Mouse (Mus musculus): ENCODE data around the gene Mfsd6l. TPM values are rescaled to one million over a fixed set of nuclear protein-coding genes. Genes with fewer than 3 reads are reported as not detected.

Gene Mfsd6l
- polyA plus RNA-seq, 1 experiment from 2014 or later, result not detected

DNA sequence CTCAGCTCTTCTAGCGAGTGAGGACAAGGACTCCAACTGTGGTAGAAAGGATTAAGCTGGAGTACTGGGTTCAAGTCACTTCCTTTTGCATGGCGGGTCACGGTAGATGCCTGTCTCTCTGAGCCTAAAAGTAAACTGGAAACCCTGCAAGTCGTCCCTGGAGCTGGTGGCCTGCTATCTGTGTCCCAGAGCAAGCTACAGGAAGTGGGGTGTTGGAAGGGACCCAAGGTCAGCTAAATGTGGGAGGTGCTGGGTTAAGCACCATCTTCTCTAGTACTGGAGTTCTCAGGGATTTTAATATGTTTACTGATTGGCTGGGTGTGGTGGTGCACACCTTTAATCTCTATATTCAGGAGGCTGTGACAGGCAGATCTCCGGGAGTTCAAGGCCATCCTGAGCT, 23.2 kb upstream of the Mfsd6l start:
- Histone ChIP-seq H3K27me3 (replicated peaks) (no peaks in the 10 kb centered on the region), H3K4me3 (replicated peaks) (no peak overlapping the region), H3K36me3 (no peaks in the 10 kb centered on the region), H3K9me3 (replicated peaks) (no peaks in the 10 kb centered on the region), H3K4me1 (no peaks in the 10 kb centered on the region), H3K9ac (replicated peaks) (no peak overlapping the region), H3K4me2 (no peak overlapping the region), H3K27ac (replicated peaks) (no peak overlapping the region)
- ATAC-seq (ENCODE audit: low FRiP score), result no peak
- WGBS, result 74% methylated on average over 5 of the region's 5 CpGs

DNA sequence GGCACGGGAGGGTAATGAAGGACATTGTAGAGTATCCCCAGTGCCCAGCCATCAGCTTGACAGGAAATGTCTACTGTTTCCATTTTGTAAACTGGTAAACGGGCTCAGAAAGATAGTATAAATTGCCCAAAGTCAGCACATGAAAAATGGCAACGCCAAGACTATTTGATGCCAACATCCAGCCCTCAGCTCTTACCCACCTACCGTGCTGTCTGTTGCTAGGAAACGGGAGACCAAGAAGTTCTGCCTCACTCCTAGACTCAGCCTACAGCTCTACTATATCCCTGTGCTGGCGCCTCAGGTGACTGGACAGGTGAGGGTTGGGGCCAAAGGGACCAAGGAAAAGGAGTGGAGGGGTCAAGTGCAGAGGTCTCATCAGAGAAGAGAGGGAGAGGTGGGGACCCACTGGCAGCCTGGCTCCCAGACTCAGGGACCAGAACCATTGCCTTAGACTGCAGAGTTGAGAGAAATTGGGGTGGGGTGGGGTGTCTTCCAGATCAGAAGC, 22.0 kb upstream of the Mfsd6l start:
- Histone ChIP-seq H3K9ac (replicated peaks) (no peak overlapping the region), H3K27ac (replicated peaks) (no peak overlapping the region), H3K27me3 (replicated peaks) (no peaks in the 10 kb centered on the region), H3K4me3 (replicated peaks) (no peak overlapping the region), H3K36me3 (no peaks in the 10 kb centered on the region), H3K4me2 (no peak overlapping the region), H3K9me3 (replicated peaks) (no peaks in the 10 kb centered on the region), H3K4me1 (no peaks in the 10 kb centered on the region)
- no peak for ATAC-seq (ENCODE audit: low FRiP score)
- 85% methylated on average over 6 of the region's 6 CpGs for WGBS

DNA sequence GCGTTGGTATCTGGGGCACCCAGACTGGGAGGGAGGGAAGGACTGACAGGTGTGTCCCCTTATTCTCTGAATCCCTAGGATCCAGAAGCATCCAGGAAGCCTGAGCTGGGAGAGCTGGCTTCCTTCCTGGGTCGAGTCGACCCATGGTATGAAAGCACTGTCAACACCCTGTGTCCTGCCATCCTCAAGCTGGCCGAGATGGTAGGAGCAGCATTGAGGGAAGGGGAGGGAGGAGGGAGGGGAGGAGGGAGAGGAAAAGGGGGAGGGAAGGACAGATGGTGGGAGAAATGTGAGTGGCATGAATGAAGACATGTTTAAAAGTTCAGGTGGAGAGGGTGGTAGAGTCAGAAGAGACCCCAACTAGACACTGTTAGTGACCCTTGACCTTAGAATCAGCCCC, 20.0 kb upstream of the Mfsd6l start:
- H3K4me1 ChIP-seq, result no peaks in the 10 kb centered on the region
- no peak overlapping the region for H3K4me3 ChIP-seq (replicated peaks)
- no peak overlapping the region for H3K4me2 ChIP-seq
- H3K9me3 ChIP-seq (replicated peaks), result no peaks in the 10 kb centered on the region
- no peaks in the 10 kb centered on the region for H3K36me3 ChIP-seq
- no peak for ATAC-seq (ENCODE audit: low FRiP score)
- WGBS, result 81% methylated on average over 4 of the region's 4 CpGs
- H3K27ac ChIP-seq (replicated peaks), result no peak overlapping the region
- no peak overlapping the region for H3K9ac ChIP-seq (replicated peaks)
- no peaks in the 10 kb centered on the region for H3K27me3 ChIP-seq (replicated peaks)

DNA sequence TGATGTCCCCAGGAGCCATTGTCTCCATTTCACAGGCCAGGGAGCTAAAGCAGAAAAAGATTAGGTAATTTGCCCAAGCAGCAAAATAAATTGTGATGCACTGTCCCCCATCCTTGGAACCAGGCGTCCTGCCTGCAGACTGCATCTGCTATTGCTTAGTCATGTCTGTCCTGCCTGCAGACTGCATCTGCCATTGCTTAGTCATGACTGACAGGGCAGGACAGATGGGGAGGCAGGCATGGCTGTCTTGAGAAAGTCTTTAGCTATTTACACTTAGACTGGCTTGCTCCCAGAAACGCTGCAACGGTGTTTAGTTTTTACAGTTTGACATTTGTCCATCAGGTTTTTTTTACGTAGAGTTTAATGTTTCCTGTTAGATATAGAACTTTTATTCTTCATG, 19.5 kb upstream of the Mfsd6l start:
- 54% methylated on average over 4 of the region's 4 CpGs for WGBS
- Histone ChIP-seq H3K9ac (replicated peaks) (no peak overlapping the region), H3K4me2 (no peak overlapping the region), H3K27ac (replicated peaks) (no peak overlapping the region), H3K4me3 (replicated peaks) (no peak overlapping the region), H3K27me3 (replicated peaks) (no peaks in the 10 kb centered on the region), H3K4me1 (no peaks in the 10 kb centered on the region), H3K36me3 (no peaks in the 10 kb centered on the region), H3K9me3 (replicated peaks) (no peaks in the 10 kb centered on the region)
- no peak for ATAC-seq (ENCODE audit: low FRiP score)

DNA sequence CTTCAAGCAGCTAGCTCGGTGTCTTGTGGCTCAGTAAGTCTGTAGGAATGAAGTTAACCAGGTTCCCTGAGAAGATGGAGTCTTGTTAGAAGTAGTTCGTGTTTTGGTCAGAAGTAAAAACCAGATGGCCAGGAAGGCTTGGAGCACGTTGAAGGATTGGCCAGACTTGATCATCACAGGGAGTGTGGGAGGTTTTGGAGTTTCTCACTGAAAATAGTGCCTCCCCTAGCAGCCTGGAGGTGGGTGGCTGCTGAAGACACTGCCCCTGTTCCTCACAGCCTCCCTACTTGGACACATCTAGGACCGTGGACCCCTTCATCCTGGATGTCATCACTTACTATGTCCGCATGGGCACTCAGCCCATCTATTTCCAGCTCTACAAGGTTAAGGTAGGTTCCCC, 16.4 kb upstream of the Mfsd6l start:
- WGBS, result 69% methylated on average over 5 of the region's 5 CpGs
- H3K4me2 ChIP-seq, result no peak overlapping the region
- ATAC-seq (ENCODE audit: low FRiP score), result no peak
- no peaks in the 10 kb centered on the region for H3K36me3 ChIP-seq
- no peaks in the 10 kb centered on the region for H3K9me3 ChIP-seq (replicated peaks)
- no peak overlapping the region for H3K4me3 ChIP-seq (replicated peaks)
- 0 out of 2 replicates have a peak, but pooled peaks cover under 1% of the 10 kb centered on the region for H3K4me1 ChIP-seq
- H3K27me3 ChIP-seq (replicated peaks), result no peaks in the 10 kb centered on the region
- no peak overlapping the region for H3K27ac ChIP-seq (replicated peaks)
- H3K9ac ChIP-seq (replicated peaks), result no peak overlapping the region

DNA sequence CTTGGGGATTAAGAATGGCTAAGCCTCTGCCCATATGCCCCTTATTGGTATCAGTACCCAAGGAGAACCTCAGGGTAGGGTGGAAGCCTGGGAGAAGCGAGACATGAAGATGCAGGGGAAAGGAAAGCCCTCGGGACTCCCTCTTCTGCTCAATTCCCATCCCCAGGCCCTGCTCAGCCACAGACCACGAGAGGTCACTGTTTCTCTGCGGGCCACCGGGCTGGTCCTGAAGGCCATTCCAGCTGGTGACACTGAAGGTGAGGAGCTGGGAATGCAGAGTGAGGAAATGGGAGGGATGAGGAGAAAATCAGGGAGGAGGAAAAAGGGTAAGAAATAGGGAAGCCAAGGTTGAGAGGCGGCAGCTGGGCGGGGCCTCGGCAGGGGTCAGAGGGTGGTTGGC, 11.4 kb upstream of the Mfsd6l start:
- WGBS, result 13% methylated on average over 8 of the region's 8 CpGs
- H3K4me3 ChIP-seq (replicated peaks), result no peak overlapping the region
- 0 out of 2 replicates have a peak, but pooled peaks cover 6% of the 10 kb centered on the region for H3K4me1 ChIP-seq
- H3K9ac ChIP-seq (replicated peaks), result no peak overlapping the region
- no peaks in the 10 kb centered on the region for H3K36me3 ChIP-seq
- H3K27ac ChIP-seq (replicated peaks), result no peak overlapping the region
- no peaks in the 10 kb centered on the region for H3K27me3 ChIP-seq (replicated peaks)
- H3K9me3 ChIP-seq (replicated peaks), result no peaks in the 10 kb centered on the region
- ATAC-seq (ENCODE audit: low FRiP score), result no peak
- H3K4me2 ChIP-seq, result no peak overlapping the region

DNA sequence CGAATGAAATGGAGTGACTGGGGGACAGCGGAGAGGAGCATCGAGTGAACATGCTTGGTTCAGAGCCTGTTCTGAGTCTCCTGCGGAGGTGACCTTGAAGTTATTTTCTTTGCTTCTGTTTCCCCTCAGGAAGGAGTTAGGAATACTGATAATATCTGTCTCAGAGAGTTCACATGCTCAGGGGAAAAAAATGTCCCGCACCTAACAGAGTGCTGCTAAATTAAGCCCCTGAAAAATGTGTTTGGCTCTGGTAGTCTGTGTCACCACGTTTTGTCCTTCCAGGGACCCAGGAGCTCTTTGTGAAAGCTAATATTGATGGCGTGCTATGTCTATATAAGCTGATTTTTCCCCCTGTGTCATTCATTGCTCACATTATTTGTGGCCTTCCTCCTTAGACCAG, 10.8 kb upstream of the Mfsd6l start:
- whole genome bisulfite sequencing, result 61% methylated on average over 7 of the region's 7 CpGs
- Histone ChIP-seq H3K4me2 (no peak overlapping the region), H3K9ac (replicated peaks) (no peak overlapping the region), H3K36me3 (no peaks in the 10 kb centered on the region), H3K4me1 (0 out of 2 replicates have a peak, but pooled peaks cover 6% of the 10 kb centered on the region), H3K27ac (replicated peaks) (no peak overlapping the region), H3K4me3 (replicated peaks) (no peak overlapping the region), H3K9me3 (replicated peaks) (no peaks in the 10 kb centered on the region), H3K27me3 (replicated peaks) (no peaks in the 10 kb centered on the region)
- no peak for ATAC-seq (ENCODE audit: low FRiP score)

DNA sequence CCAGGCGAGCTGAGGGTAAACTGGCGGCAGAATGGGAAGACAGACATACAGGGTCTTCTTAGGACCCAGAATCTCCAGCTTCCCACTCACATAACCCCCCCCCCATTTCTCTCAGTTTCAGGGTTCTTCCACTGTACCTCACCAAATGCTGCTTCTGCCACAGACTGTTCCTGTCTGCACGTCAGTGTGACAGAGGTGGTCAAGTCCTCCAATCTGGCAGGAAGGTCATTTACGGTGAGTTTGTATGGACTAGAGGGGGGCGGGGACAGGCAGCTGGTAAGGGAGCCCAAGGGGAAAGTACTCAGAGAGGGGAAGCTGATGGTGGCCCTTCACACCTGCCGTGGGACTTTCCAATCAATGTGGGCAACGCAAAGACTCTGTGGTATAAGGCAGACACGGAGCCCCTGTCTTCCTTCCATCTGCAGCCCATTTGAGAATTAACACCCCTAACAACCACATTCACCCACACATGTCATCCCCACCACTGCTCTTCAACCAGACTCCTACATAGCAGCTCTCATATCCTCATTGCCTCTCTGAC, 10.2 kb upstream of the Mfsd6l start:
- WGBS, result 86% methylated on average over 8 of the region's 8 CpGs
- Histone ChIP-seq H3K27ac (replicated peaks) (no peak overlapping the region), H3K36me3 (no peaks in the 10 kb centered on the region), H3K4me1 (0 out of 2 replicates have a peak, but pooled peaks cover 6% of the 10 kb centered on the region), H3K4me2 (no peak overlapping the region), H3K27me3 (replicated peaks) (no peaks in the 10 kb centered on the region), H3K9me3 (replicated peaks) (no peaks in the 10 kb centered on the region), H3K4me3 (replicated peaks) (no peak overlapping the region), H3K9ac (replicated peaks) (no peak overlapping the region)
- no peak for ATAC-seq (ENCODE audit: low FRiP score)

DNA sequence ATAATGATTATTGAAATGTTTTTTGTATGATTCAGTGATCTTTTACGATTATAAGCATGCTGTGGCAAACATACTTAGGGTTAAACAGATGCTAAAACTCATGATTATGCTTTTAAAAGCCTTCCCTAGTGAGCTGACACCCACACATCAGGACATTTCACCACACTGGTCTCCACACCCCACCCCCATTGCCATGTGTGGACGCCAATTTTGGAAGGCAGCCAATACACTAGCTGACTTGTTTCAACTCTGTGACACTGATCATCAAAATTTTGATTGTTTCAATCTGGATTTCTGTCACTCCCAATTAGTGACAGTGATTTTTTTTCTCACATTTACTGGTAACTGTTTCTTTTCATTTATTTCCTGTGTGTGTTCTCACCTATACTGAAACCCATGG, 8.5 kb upstream of the Mfsd6l start:
- Histone ChIP-seq H3K4me1 (0 out of 2 replicates have a peak, but pooled peaks cover 6% of the 10 kb centered on the region), H3K4me2 (no peak overlapping the region), H3K27ac (replicated peaks) (no peak overlapping the region), H3K9me3 (replicated peaks) (no peaks in the 10 kb centered on the region), H3K9ac (replicated peaks) (no peak overlapping the region), H3K27me3 (replicated peaks) (no peaks in the 10 kb centered on the region), H3K4me3 (replicated peaks) (no peak overlapping the region), H3K36me3 (no peaks in the 10 kb centered on the region)
- 64% methylated on average over 2 of the region's 2 CpGs for WGBS
- ATAC-seq (ENCODE audit: low FRiP score), result no peak

DNA sequence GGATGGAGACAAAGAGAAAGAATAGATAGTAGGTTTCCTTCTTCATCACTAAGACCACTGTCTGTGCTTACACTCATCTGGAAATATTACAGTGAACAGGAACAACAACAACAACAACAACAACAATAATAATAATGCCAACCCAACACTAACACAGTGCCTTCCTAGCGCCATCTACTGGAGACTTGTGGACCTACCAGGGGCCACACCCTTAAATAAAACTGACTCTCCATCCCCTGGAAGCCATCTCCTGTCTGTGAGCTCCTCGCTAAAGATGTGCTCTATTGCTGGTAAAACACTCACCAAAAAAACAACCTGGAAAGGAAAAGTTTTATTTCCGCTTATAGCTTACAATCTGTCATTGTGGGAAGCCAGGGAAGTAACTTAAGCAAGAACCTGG, 6.4 kb upstream of the Mfsd6l start:
- no peaks in the 10 kb centered on the region for H3K27me3 ChIP-seq (replicated peaks)
- 53% methylated on average over 3 of the region's 3 CpGs for WGBS
- H3K4me3 ChIP-seq (replicated peaks), result no peak overlapping the region
- H3K4me2 ChIP-seq, result no peak overlapping the region
- 0 out of 2 replicates have a peak, but pooled peaks cover 6% of the 10 kb centered on the region for H3K4me1 ChIP-seq
- H3K9me3 ChIP-seq (replicated peaks), result no peaks in the 10 kb centered on the region
- H3K9ac ChIP-seq (replicated peaks), result no peak overlapping the region
- H3K27ac ChIP-seq (replicated peaks), result no peak overlapping the region
- no peak for ATAC-seq (ENCODE audit: low FRiP score)
- H3K36me3 ChIP-seq, result no peaks in the 10 kb centered on the region

DNA sequence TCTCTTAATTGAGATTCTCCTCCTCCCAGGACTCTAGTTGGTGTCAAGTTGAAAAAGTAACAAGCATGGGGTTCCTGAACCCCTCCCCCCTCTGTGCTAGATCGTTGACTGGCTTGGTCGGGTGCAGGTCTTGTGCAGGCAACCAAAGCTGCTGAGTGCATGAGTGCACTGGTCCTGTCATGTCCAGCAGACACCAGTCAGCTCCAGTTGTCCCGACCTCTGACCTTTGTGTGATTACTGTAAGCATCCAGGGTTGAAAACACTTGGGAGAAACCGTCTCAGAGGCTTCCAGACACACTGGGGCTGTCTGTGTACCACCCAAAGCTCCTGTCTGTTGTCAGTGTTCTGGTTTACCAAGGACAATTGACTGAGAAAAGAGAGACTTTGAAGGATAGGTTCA, 5.6 kb upstream of the Mfsd6l start:
- H3K4me3 ChIP-seq (replicated peaks), result no peak overlapping the region
- no peak overlapping the region for H3K9ac ChIP-seq (replicated peaks)
- H3K4me1 ChIP-seq, result no peaks in the 10 kb centered on the region
- no peak for ATAC-seq (ENCODE audit: low FRiP score)
- no peaks in the 10 kb centered on the region for H3K9me3 ChIP-seq (replicated peaks)
- no peak overlapping the region for H3K27ac ChIP-seq (replicated peaks)
- H3K36me3 ChIP-seq, result no peaks in the 10 kb centered on the region
- no peaks in the 10 kb centered on the region for H3K27me3 ChIP-seq (replicated peaks)
- H3K4me2 ChIP-seq, result no peak overlapping the region
- WGBS, result 67% methylated on average over 4 of the region's 4 CpGs

DNA sequence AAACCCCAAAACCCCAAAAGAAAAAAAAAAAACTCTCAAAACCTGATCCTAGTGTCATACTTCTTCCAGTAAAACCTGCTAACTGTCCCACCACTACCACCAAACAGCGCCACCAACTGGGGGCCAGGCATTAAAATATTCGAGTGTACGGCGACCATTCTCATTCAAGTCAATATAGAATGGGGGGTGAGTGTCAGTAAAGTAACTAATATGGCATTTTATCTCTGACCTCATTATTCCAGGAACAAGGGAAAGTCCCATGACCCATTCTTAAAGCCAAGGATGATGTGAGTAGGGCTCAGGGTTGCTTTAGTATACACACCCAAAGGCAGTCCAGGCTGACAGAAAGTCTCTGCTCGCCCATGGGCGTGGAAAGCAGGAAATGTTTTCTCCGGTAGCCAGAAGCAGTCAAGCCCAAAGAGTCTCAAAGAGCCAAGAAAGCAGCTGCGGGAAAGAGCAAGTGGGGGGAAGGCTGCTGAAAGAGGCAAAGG, 2.0 kb upstream of the Mfsd6l start:
- no peak for ATAC-seq (ENCODE audit: low FRiP score)
- 48% methylated on average over 8 of the region's 8 CpGs for WGBS
- H3K4me2 ChIP-seq, result no peak overlapping the region
- H3K36me3 ChIP-seq, result no peaks in the 10 kb centered on the region
- H3K4me1 ChIP-seq, result peaks cover 7% of the 10 kb centered on the region
- H3K27me3 ChIP-seq (replicated peaks), result peaks cover 12% of the 10 kb centered on the region
- no peak overlapping the region for H3K4me3 ChIP-seq (replicated peaks)
- no peaks in the 10 kb centered on the region for H3K9me3 ChIP-seq (replicated peaks)
- H3K27ac ChIP-seq (replicated peaks), result no peak overlapping the region
- no peak overlapping the region for H3K9ac ChIP-seq (replicated peaks)
